Mouse (Mus musculus): ENCODE data around the gene Rxra. TPM values are rescaled to one million over a fixed set of nuclear protein-coding genes. Genes with fewer than 3 reads are reported as not detected.

Gene Rxra
- polyA plus RNA-seq, 1 experiment, result 0.55 TPM

- Histone ChIP-seq H3K9me3 (ENCODE audit: control insufficient read depth, low read length) (no peaks in the 10 kb centered on the region), H3K36me3 (ENCODE audit: control insufficient read depth) (peaks cover 22% of the 10 kb centered on the region), H3K4me3 (replicated peaks) (no peak overlapping the region), H3K4me1 (ENCODE audit: control insufficient read depth) (peaks cover 26% of the 10 kb centered on the region), H3K27me3 (ENCODE audit: control insufficient read depth) (no peaks in the 10 kb centered on the region)
- TF ChIP-seq GATA1 (IDR thresholded peaks at IDR 0.05; ENCODE audit: low read length) (no peak), TAL1 (IDR thresholded peaks at IDR 0.05; ENCODE audit: low read length) (no peak)
These were observed 60.6 kb downstream of the Rxra start for GRCm38 (mm10) chr2:27736802-27737201.

GRCm38 (mm10) chr2:27738396-27738795 is 62.2 kb downstream of the Rxra start:
- Histone ChIP-seq H3K9me3 (ENCODE audit: control insufficient read depth, low read length) (no peaks in the 10 kb centered on the region), H3K36me3 (ENCODE audit: control insufficient read depth) (peaks cover 32% of the 10 kb centered on the region), H3K4me3 (replicated peaks) (no peak overlapping the region), H3K27me3 (ENCODE audit: control insufficient read depth) (no peaks in the 10 kb centered on the region), H3K4me1 (ENCODE audit: control insufficient read depth) (peaks cover 30% of the 10 kb centered on the region)
- TF ChIP-seq GATA1 (IDR thresholded peaks at IDR 0.05; ENCODE audit: low read length), result no peak
- no peak for TF ChIP-seq TAL1 (IDR thresholded peaks at IDR 0.05; ENCODE audit: low read length)

GRCm38 (mm10) chr2:27740091-27740608 is 63.9 kb downstream of the Rxra start:
- no peaks in the 10 kb centered on the region for H3K9me3 ChIP-seq (ENCODE audit: control insufficient read depth, low read length)
- peaks cover 45% of the 10 kb centered on the region for H3K36me3 ChIP-seq (ENCODE audit: control insufficient read depth)
- H3K27me3 ChIP-seq (ENCODE audit: control insufficient read depth), result no peaks in the 10 kb centered on the region
- peak overlapping the region; percentile 4 for H3K4me3 ChIP-seq (replicated peaks)
- H3K4me1 ChIP-seq (ENCODE audit: control insufficient read depth), result peaks cover 30% of the 10 kb centered on the region
- TF ChIP-seq GATA1 (IDR thresholded peaks at IDR 0.05; ENCODE audit: low read length), result no peak
- TF ChIP-seq TAL1 (IDR thresholded peaks at IDR 0.05; ENCODE audit: low read length), result no peak

GRCm38 (mm10) chr2:27743177-27743576 is 66.9 kb downstream of the Rxra start:
- no peak for TF ChIP-seq GATA1 (IDR thresholded peaks at IDR 0.05; ENCODE audit: low read length)
- no peak for TF ChIP-seq TAL1 (IDR thresholded peaks at IDR 0.05; ENCODE audit: low read length)
- H3K27me3 ChIP-seq (ENCODE audit: control insufficient read depth), result no peaks in the 10 kb centered on the region

GRCm38 (mm10) chr2:27743863-27744611 is 67.8 kb downstream of the Rxra start:
- Histone ChIP-seq H3K36me3 (ENCODE audit: control insufficient read depth) (peaks cover 50% of the 10 kb centered on the region), H3K9me3 (ENCODE audit: control insufficient read depth, low read length) (no peaks in the 10 kb centered on the region), H3K27me3 (ENCODE audit: control insufficient read depth) (no peaks in the 10 kb centered on the region), H3K4me3 (replicated peaks) (no peak overlapping the region), H3K4me1 (ENCODE audit: control insufficient read depth) (peaks cover 29% of the 10 kb centered on the region)
- TF ChIP-seq TAL1 (IDR thresholded peaks at IDR 0.05; ENCODE audit: low read length) (no peak), GATA1 (IDR thresholded peaks at IDR 0.05; ENCODE audit: low read length) (no peak)

More at GRCm38 (mm10) chr2:27743177-27743576, 66.9 kb downstream of the Rxra start:
- Histone ChIP-seq H3K4me3 (replicated peaks) (no peak overlapping the region), H3K4me1 (ENCODE audit: control insufficient read depth) (peaks cover 30% of the 10 kb centered on the region), H3K36me3 (ENCODE audit: control insufficient read depth) (peaks cover 49% of the 10 kb centered on the region), H3K9me3 (ENCODE audit: control insufficient read depth, low read length) (no peaks in the 10 kb centered on the region)

GRCm38 (mm10) chr2:27744612-27745351 is 68.5 kb downstream of the Rxra start:
- Histone ChIP-seq H3K27me3 (ENCODE audit: control insufficient read depth) (no peaks in the 10 kb centered on the region), H3K4me3 (replicated peaks) (no peak overlapping the region), H3K4me1 (ENCODE audit: control insufficient read depth) (peaks cover 22% of the 10 kb centered on the region)

GRCm38 (mm10) chr2:27745673-27746620 is 69.7 kb downstream of the Rxra start:
- Histone ChIP-seq H3K4me3 (replicated peaks) (no peak overlapping the region), H3K27me3 (ENCODE audit: control insufficient read depth) (no peaks in the 10 kb centered on the region), H3K9me3 (ENCODE audit: control insufficient read depth, low read length) (no peaks in the 10 kb centered on the region), H3K36me3 (ENCODE audit: control insufficient read depth) (peaks cover 60% of the 10 kb centered on the region), H3K4me1 (ENCODE audit: control insufficient read depth) (peaks cover 10% of the 10 kb centered on the region)
- TF ChIP-seq TAL1 (IDR thresholded peaks at IDR 0.05; ENCODE audit: low read length) (no peak), GATA1 (IDR thresholded peaks at IDR 0.05; ENCODE audit: low read length) (no peak)

More at GRCm38 (mm10) chr2:27744612-27745351, 68.5 kb downstream of the Rxra start:
- Histone ChIP-seq H3K36me3 (ENCODE audit: control insufficient read depth) (peaks cover 54% of the 10 kb centered on the region), H3K9me3 (ENCODE audit: control insufficient read depth, low read length) (no peaks in the 10 kb centered on the region)
- TF ChIP-seq TAL1 (IDR thresholded peaks at IDR 0.05; ENCODE audit: low read length) (no peak), GATA1 (IDR thresholded peaks at IDR 0.05; ENCODE audit: low read length) (no peak)

- no peaks in the 10 kb centered on the region for H3K9me3 ChIP-seq (ENCODE audit: control insufficient read depth, low read length)
- peaks cover 6% of the 10 kb centered on the region for H3K4me1 ChIP-seq (ENCODE audit: control insufficient read depth)
- no peak overlapping the region for H3K4me3 ChIP-seq (replicated peaks)
- no peaks in the 10 kb centered on the region for H3K27me3 ChIP-seq (ENCODE audit: control insufficient read depth)
- TF ChIP-seq GATA1 (IDR thresholded peaks at IDR 0.05; ENCODE audit: low read length) (no peak), TAL1 (IDR thresholded peaks at IDR 0.05; ENCODE audit: low read length) (no peak)
- H3K36me3 ChIP-seq (ENCODE audit: control insufficient read depth), result peaks cover 53% of the 10 kb centered on the region
These were observed 70.6 kb downstream of the Rxra start for GRCm38 (mm10) chr2:27746854-27747253.
